Mouse (Mus musculus): ENCODE measurements at regions not wholly inside any gene's neighbourhood (a gene's known extent, or its start where the extent isn't known, plus 50 kb on each side); places are given as distances from the start of the nearest gene placed in this dataset.
A peak's percentile ranks its signal among the peaks of the same experiment; 100 is the strongest.

- DNase-seq, result no peak
Measured at GRCm38 (mm10) chr1:57666179-57666693, 107.7 kb upstream of the Spats2l start.

- peak; percentile 17 to 37 for DNase-seq
Measured at GRCm38 (mm10) chr1:57673415-57673814, 100.5 kb upstream of the Spats2l start.

GRCm38 (mm10) chr1:57673957-57674699 is 99.8 kb upstream of the Spats2l start:
- DNase-seq, result peak; percentile 12 to 36

- no peak for DNase-seq
Measured at GRCm38 (mm10) chr1:57684387-57685162, 89.4 kb upstream of the Spats2l start.

GRCm38 (mm10) chr1:57689253-57689652 is 84.7 kb upstream of the Spats2l start:
- no peak for DNase-seq

GRCm38 (mm10) chr1:57707906-57708305 is 66.1 kb upstream of the Spats2l start:
- DNase-seq, result peak; percentile 68 to 80

- DNase-seq, result no peak
Measured at GRCm38 (mm10) chr1:57712916-57713503, 61.0 kb upstream of the Spats2l start.

GRCm38 (mm10) chr1:57717139-57717800 is 56.7 kb upstream of the Spats2l start:
- DNase-seq, result no peak

- no peak for DNase-seq
Measured at GRCm38 (mm10) chr1:57718409-57718808, 55.6 kb upstream of the Spats2l start.

Measured in cerebellum, postnatal 10 days (tissue).